23 mouse cellular contexts compared by ENCODE assay signal in the genomic region with DNA sequence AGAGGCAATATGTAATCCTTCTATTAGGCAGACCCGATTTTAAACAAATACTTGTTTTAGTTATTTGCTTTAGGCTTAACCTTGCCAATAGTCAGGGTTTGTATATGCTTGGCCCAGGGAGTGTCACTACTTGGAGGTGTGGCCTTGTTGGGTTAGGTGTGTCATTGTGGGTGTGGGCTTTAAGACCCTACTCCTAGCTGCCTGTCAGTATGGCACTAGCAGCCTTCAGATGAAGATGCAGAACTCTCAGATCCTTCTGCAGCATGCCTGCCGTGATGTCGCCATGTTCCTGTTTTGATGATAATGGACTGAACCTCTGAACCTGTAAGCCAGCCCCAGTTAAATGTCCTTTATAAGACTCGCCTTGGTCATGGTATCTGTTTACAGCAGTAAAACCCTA. TPM values are rescaled to one million over a fixed set of nuclear protein-coding genes. Genes with fewer than 3 reads are reported as not detected.
DNase-seq lines count a peak whose midpoint lies in the region; ATAC-seq and TF ChIP-seq lines count a peak whose summit lies in the region.
"Not testable (repeated sequence)": the region's sequence is repeated elsewhere in the genome, so short reads cannot be mapped to it uniquely, and the experiment has no call there.
"Had no signal": no experiment of that assay in that cellular context is flagged by ENCODE, and none has a peak within 500 bp of the region (broad histone marks: within the 10 kb centered on the region; RNA-seq: fewer than 3 reads in every experiment).

No protein-coding gene starts in this region.

- not testable (repeated sequence) for TF ChIP-seq EP300 in ES-Bruce4 (IDR thresholded peaks at IDR 0.05; ENCODE audit: insufficient read depth, low read depth, low read length)

- H3K36me3 ChIP-seq in ES-Bruce4 (ENCODE audit: control insufficient read depth, insufficient read depth, low read length, poor library complexity, severe bottlenecking); ES-E14 (ENCODE audit: control insufficient read depth, insufficient read depth, low read length, poor library complexity, severe bottlenecking); heart, embryonic 13.5 days: not testable (repeated sequence)

- not testable (repeated sequence) for TF ChIP-seq POLR2A in ES-Bruce4 (IDR thresholded peaks at IDR 0.05; ENCODE audit: insufficient read depth, low read length)

- H3K4me2 ChIP-seq in heart, embryonic 13.5 days, result not testable (repeated sequence)

- H3K4me3 ChIP-seq in ES-Bruce4 (ENCODE audit: low read depth, low read length); ES-E14 (ENCODE audit: insufficient read depth in 1 of 2, low read depth in 1 of 2, low read length in 2 of 2, poor library complexity in 1 of 2, severe bottlenecking in 1 of 2); heart, embryonic 13.5 days: not testable (repeated sequence)

- not testable (repeated sequence) for H3K9me3 ChIP-seq in ES-Bruce4 (replicated peaks; ENCODE audit: control insufficient read depth, insufficient read depth, low read length, poor library complexity, severe bottlenecking); ES-E14 (ENCODE audit: control insufficient read depth, insufficient read depth, low read depth, low read length); heart, embryonic 13.5 days

- not testable (repeated sequence) for TF ChIP-seq CTCF in ES-Bruce4 (IDR thresholded peaks at IDR 0.05; ENCODE audit: low read depth, low read length)

- in situ Hi-C loops in ES-E14 (cut with MboI; ENCODE audit: low sequenced_read_pairs in 2 of 2, unreplicated experiment in 2 of 2), result not testable (repeated sequence)

- WGBS in heart, embryonic 13.5 days, result 71% methylated on average over 4 of the region's 4 CpGs

- H3K27me3 ChIP-seq in ES-Bruce4 (ENCODE audit: control insufficient read depth, insufficient read depth, low read length, poor library complexity, severe bottlenecking); heart, embryonic 13.5 days (replicated peaks): not testable (repeated sequence)

- not testable (repeated sequence) for ATAC-seq in heart, embryonic 13.5 days (ENCODE audit: extremely low read depth, insufficient number of reproducible peaks, low FRiP score, low TSS enrichment)

- not testable (repeated sequence) for H3K4me1 ChIP-seq in ES-Bruce4 (ENCODE audit: control insufficient read depth, insufficient read depth, low read length); ES-E14 (ENCODE audit: control insufficient read depth in 2 of 2, insufficient read depth in 2 of 2, low read length in 2 of 2, poor library complexity in 1 of 2)
- peaks cover 15% of the 10 kb centered on the region for H3K4me1 ChIP-seq in heart, embryonic 13.5 days

- H3K27ac ChIP-seq in ES-Bruce4 (ENCODE audit: insufficient read depth, low read length) (peak overlapping the region; percentile 88), ES-E14 (ENCODE audit: insufficient read depth, low read depth, low read length, poor library complexity, severe bottlenecking) (peak overlapping the region; percentile 83; the same call in 1 of the 2 replicates)
- H3K27ac ChIP-seq in heart, embryonic 13.5 days (replicated peaks), result not testable (repeated sequence)

- not testable (repeated sequence) for DNase-seq in ES-E14 (ENCODE audit: low read depth, low spot score)
- peak; percentile 80 for DNase-seq in R1 (ENCODE audit: low read depth, low spot score)
- DNase-seq in cerebellum, adult 11-12 months, result peak; percentile 5

- not testable (repeated sequence) for H3K9ac ChIP-seq in ES-Bruce4 (ENCODE audit: low read depth, poor library complexity, severe bottlenecking); ES-E14 (ENCODE audit: insufficient read depth, low read depth, low read length, poor library complexity, severe bottlenecking)
- 0 out of 2 replicates have a peak overlapping the region, but pooled peaks have one; percentile 7 for H3K9ac ChIP-seq in heart, embryonic 13.5 days

RNA-seq across cellular contexts. Expression of a gene that starts 2.5 kb away (rescaled TPM):
- 155 and 186 TPM in 2 replicates for polyA plus RNA-seq in ES-Bruce4 (2011; ENCODE audit: insufficient read depth, insufficient read length, low read depth, missing spikeins)
- 149 and 187 TPM in 2 replicates for total RNA-seq in ES-E14 (2012; rRNA removed)
- polyA plus RNA-seq in heart, embryonic 13.5 days (2015; fragmentation: Nextera tagmentation; extraction: Ambion mirVana), result 5.3 and 5.4 TPM in 2 replicates

RNA-seq across cellular contexts. Expression of a gene that starts 11.9 kb away (rescaled TPM):
- 16.7 and 19.1 TPM in 2 replicates for polyA plus RNA-seq in ES-Bruce4 (2011; ENCODE audit: insufficient read depth, insufficient read length, low read depth, missing spikeins)
- 33.2 and 46.0 TPM in 2 replicates for total RNA-seq in ES-E14 (2012; rRNA removed)
- polyA plus RNA-seq in heart, embryonic 13.5 days (2015; fragmentation: Nextera tagmentation; extraction: Ambion mirVana), result 0.19 TPM in 1 of 2 replicates, not detected in the other
- total RNA-seq: adrenal gland, adult 18-20 months; adrenal gland, adult 8-10 months; adrenal gland, postnatal 14 days; adrenal gland, postnatal 36 days; MEL had no signal
- polyA plus RNA-seq: C2C12; erythroblast, embryonic 14.5 days; forebrain, embryonic 12.5 days; forebrain, embryonic 14.5 days; Patski had no signal

RNA-seq across cellular contexts. Expression of a gene that starts 16.2 kb away (rescaled TPM):
- 40.2 and 42.3 TPM in 2 replicates for polyA plus RNA-seq in ES-Bruce4 (2011; ENCODE audit: insufficient read depth, insufficient read length, low read depth, missing spikeins)
- total RNA-seq in ES-E14 (2012; rRNA removed), result 67.3 and 73.7 TPM in 2 replicates
- 31.7 and 35.3 TPM in 2 replicates for polyA plus RNA-seq in heart, embryonic 13.5 days (2015; fragmentation: Nextera tagmentation; extraction: Ambion mirVana)

RNA-seq across cellular contexts. Expression of a gene that starts 19.4 kb away (rescaled TPM):
- polyA plus RNA-seq in ES-Bruce4 (2011; ENCODE audit: insufficient read depth, insufficient read length, low read depth, missing spikeins), result not detected in 2 replicates
- total RNA-seq in ES-E14 (2012; rRNA removed), result 11.6 and 19.7 TPM in 2 replicates
- not detected in 2 replicates for polyA plus RNA-seq in heart, embryonic 13.5 days (2015; fragmentation: Nextera tagmentation; extraction: Ambion mirVana)
- total RNA-seq: adrenal gland, adult 18-20 months; adrenal gland, adult 8-10 months; adrenal gland, postnatal 14 days; adrenal gland, postnatal 36 days; common myeloid progenitor, adult 5-6 weeks; MEL had no signal
- polyA plus RNA-seq: activated CD4-positive, CD25-positive, alpha-beta regulatory T cell, adult 4 months; C2C12; embryonic facial prominence, embryonic 11.5 days; embryonic facial prominence, embryonic 13.5 days; embryonic facial prominence, embryonic 15.5 days; erythroblast, embryonic 14.5 days; forebrain, embryonic 10.5 days; forebrain, embryonic 12.5 days; forebrain, embryonic 14.5 days; forebrain, embryonic 16.5 days; frontal cortex, adult 2 months; Patski had no signal

RNA-seq across cellular contexts. Expression of a gene that starts 22.7 kb away (rescaled TPM):
- polyA plus RNA-seq in ES-Bruce4 (2011; ENCODE audit: insufficient read depth, insufficient read length, low read depth, missing spikeins), result 81.0 and 97.3 TPM in 2 replicates
- 39.4 and 64.9 TPM in 2 replicates for total RNA-seq in ES-E14 (2012; rRNA removed)
- polyA plus RNA-seq in heart, embryonic 13.5 days (2015; fragmentation: Nextera tagmentation; extraction: Ambion mirVana), result 34.2 and 36.8 TPM in 2 replicates

Comparison
In these comparisons a context has a peak if more than half of its experiments do, and no peak if none do; other contexts are left out.
1. RNA of a gene that starts 2.5 kb away (polyA plus RNA-seq): 155 to 186 TPM in ES-Bruce4; 5.3 to 5.4 TPM in heart, embryonic 13.5 days; every median in the first group is over 10 times any median in the second.
2. RNA of a gene that starts 11.9 kb away (polyA plus RNA-seq): 16.7 to 19.1 TPM in ES-Bruce4; 0.19 TPM in heart, embryonic 13.5 days; every median in the first group is over 10 times any median in the second.